Comparison of ENCODE assay signal across 11 mouse cellular contexts in genomic region chr12:59460997-59461961, GRCm38 (mm10).
DNase-seq lines count a peak whose midpoint lies in the region; ATAC-seq and TF ChIP-seq lines count a peak whose summit lies in the region.
"Had no signal": no experiment of that assay in that cellular context is flagged by ENCODE, and none has a peak within 500 bp of the region (broad histone marks: within the 10 kb centered on the region; RNA-seq: fewer than 3 reads in every experiment).

No protein-coding gene starts in this region.

- no peaks in the 10 kb centered on the region for H3K27me3 ChIP-seq in hindbrain, embryonic 15.5 days
- H3K27me3 ChIP-seq in hindbrain, embryonic 10.5 days (ENCODE audit: insufficient read depth, poor library complexity, severe bottlenecking): no peaks in the 10 kb centered on the region
- no peaks in the 10 kb centered on the region for H3K27me3 ChIP-seq in E14TG2a.4 (ENCODE audit: insufficient read depth, low read length)
- H3K27me3 ChIP-seq in cerebellum, adult 2 months (ENCODE audit: control insufficient read depth, insufficient read depth, low read length): no peaks in the 10 kb centered on the region
- no peaks in the 10 kb centered on the region for H3K27me3 ChIP-seq in forebrain, postnatal 0 days (ENCODE audit: insufficient read depth, low read length)
- H3K27me3 ChIP-seq: neural tube, embryonic 13.5 days; stomach, embryonic 15.5 days had no signal

- peak; percentile 76; the same call in 1 of the 2 replicates for ATAC-seq in hindbrain, embryonic 15.5 days (ENCODE audit: low FRiP score, low read depth)
- ATAC-seq in forebrain, postnatal 0 days: peak; percentile 81

- WGBS in hindbrain, embryonic 15.5 days: 62% methylated on average over 10 of the region's 10 CpGs
- 85% methylated on average over 10 of the region's 10 CpGs for WGBS in hindbrain, embryonic 10.5 days
- WGBS in cerebellum, adult 2 months: 15% methylated on average over 10 of the region's 10 CpGs
- WGBS in forebrain, postnatal 0 days: 31% methylated on average over 10 of the region's 10 CpGs

- 0 out of 2 replicates have a peak, but pooled peaks cover 4% of the 10 kb centered on the region for H3K4me1 ChIP-seq in hindbrain, embryonic 15.5 days (replicated peaks)
- no peaks in the 10 kb centered on the region for H3K4me1 ChIP-seq in hindbrain, embryonic 10.5 days (replicated peaks)
- no peaks in the 10 kb centered on the region for H3K4me1 ChIP-seq in E14TG2a.4 (replicated peaks; ENCODE audit: low read depth, low read length)
- H3K4me1 ChIP-seq in cerebellum, adult 2 months (ENCODE audit: control insufficient read depth, insufficient read depth, low read length): peaks cover 6% of the 10 kb centered on the region; the same call in 1 of the 2 replicates
- H3K4me1 ChIP-seq in forebrain, postnatal 0 days (ENCODE audit: insufficient read depth): peaks cover 5% of the 10 kb centered on the region; the same call in 1 of the 2 replicates
- H3K4me1 ChIP-seq: neural tube, embryonic 13.5 days; stomach, embryonic 15.5 days had no signal

- no peaks in the 10 kb centered on the region for H3K9me3 ChIP-seq in hindbrain, embryonic 15.5 days
- H3K9me3 ChIP-seq in hindbrain, embryonic 10.5 days: no peaks in the 10 kb centered on the region
- no peaks in the 10 kb centered on the region for H3K9me3 ChIP-seq in E14TG2a.4 (ENCODE audit: low read length)
- no peaks in the 10 kb centered on the region for H3K9me3 ChIP-seq in forebrain, postnatal 0 days (ENCODE audit: low read length)
- H3K9me3 ChIP-seq: neural tube, embryonic 13.5 days; stomach, embryonic 15.5 days had no signal

- H3K9ac ChIP-seq in hindbrain, embryonic 15.5 days: no peak overlapping the region
- no peak overlapping the region for H3K9ac ChIP-seq in forebrain, postnatal 0 days
- H3K9ac ChIP-seq: neural tube, embryonic 13.5 days; stomach, embryonic 15.5 days had no signal

- DNase-seq in hindbrain, embryonic 10.5 days (ENCODE audit: low spot score): no peak
- peak; percentile 70 to 84 for DNase-seq in cerebellum, adult 2 months
- peak; percentile 79 for DNase-seq in forebrain, postnatal 0 days
- DNase-seq in adrenal gland, postnatal 10 days: no peak
- DNase-seq in testis, postnatal 14 days (ENCODE audit: low spot score): no peak
- no peak for DNase-seq in urinary bladder, postnatal 10 days (ENCODE audit: low spot score)
- DNase-seq: lung, postnatal 14 days had no signal

- TF ChIP-seq CTCF in E14TG2a.4 (conservative IDR thresholded peaks at IDR 0.05; ENCODE audit: low read length): peak; percentile 16; the same call in 1 of the 2 replicates
- TF ChIP-seq CTCF in cerebellum, adult 2 months (IDR thresholded peaks at IDR 0.05; ENCODE audit: borderline replicate concordance, insufficient read depth, low read depth, low read length): no peak
- TF ChIP-seq CTCF in forebrain, postnatal 0 days (IDR thresholded peaks at IDR 0.05; ENCODE audit: low read depth): peak; percentile 25; the same call in 1 of the 2 replicates

- H3K4me3 ChIP-seq in hindbrain, embryonic 15.5 days: no peak overlapping the region
- H3K4me3 ChIP-seq in hindbrain, embryonic 10.5 days: no peak overlapping the region
- H3K4me3 ChIP-seq in E14TG2a.4 (replicated peaks; ENCODE audit: low read length): no peak overlapping the region
- H3K4me3 ChIP-seq in cerebellum, adult 2 months (replicated peaks; ENCODE audit: insufficient read depth, low read depth, low read length): no peak overlapping the region
- no peak overlapping the region for H3K4me3 ChIP-seq in forebrain, postnatal 0 days (ENCODE audit: low read depth, low read length)
- H3K4me3 ChIP-seq: neural tube, embryonic 13.5 days; stomach, embryonic 15.5 days had no signal

- no peaks in the 10 kb centered on the region for H3K36me3 ChIP-seq in hindbrain, embryonic 15.5 days
- no peaks in the 10 kb centered on the region for H3K36me3 ChIP-seq in hindbrain, embryonic 10.5 days
- no peaks in the 10 kb centered on the region for H3K36me3 ChIP-seq in E14TG2a.4 (ENCODE audit: insufficient read depth, low read length)
- H3K36me3 ChIP-seq in forebrain, postnatal 0 days (ENCODE audit: insufficient read depth): no peaks in the 10 kb centered on the region
- H3K36me3 ChIP-seq: neural tube, embryonic 13.5 days; stomach, embryonic 15.5 days had no signal

- TF ChIP-seq POLR2A in cerebellum, adult 2 months (IDR thresholded peaks at IDR 0.05; ENCODE audit: borderline replicate concordance, insufficient read depth, low read length): no peak

- no peak overlapping the region for H3K4me2 ChIP-seq in hindbrain, embryonic 15.5 days
- no peak overlapping the region for H3K4me2 ChIP-seq in forebrain, postnatal 0 days (ENCODE audit: low read depth)
- H3K4me2 ChIP-seq: neural tube, embryonic 13.5 days; stomach, embryonic 15.5 days had no signal

- H3K27ac ChIP-seq in hindbrain, embryonic 15.5 days (replicated peaks): no peak overlapping the region
- H3K27ac ChIP-seq in hindbrain, embryonic 10.5 days: no peak overlapping the region
- no peak overlapping the region for H3K27ac ChIP-seq in cerebellum, adult 2 months (ENCODE audit: insufficient read depth, low read length)
- H3K27ac ChIP-seq in forebrain, postnatal 0 days (ENCODE audit: low read depth, low read length): 0 out of 2 replicates have a peak overlapping the region, but pooled peaks have one; percentile 16
- H3K27ac ChIP-seq: neural tube, embryonic 13.5 days; stomach, embryonic 15.5 days had no signal

Comparison
In these comparisons a context has a peak if more than half of its experiments do, and no peak if none do; other contexts are left out.
1. DNase-seq: peak in cerebellum, adult 2 months (2 of 2) and forebrain, postnatal 0 days (single experiment); none in hindbrain, embryonic 10.5 days (single experiment), adrenal gland, postnatal 10 days (single experiment), testis, postnatal 14 days (single experiment) and urinary bladder, postnatal 10 days (single experiment).